Mouse (Mus musculus) natural killer cell, adult 2 months (primary cell): Measurements from ENCODE around the gene Rem1.

Source experiments
- DNase-seq, 2 experiments: peaks; one replicate each; pipeline ENCODE4 v3.0.0; 2022; ENCODE audit warnings: low spot score in 2 of 2

The Rem1 gene

GRCm38 (mm10) chr2:152675252-152675791, 48.6 kb downstream of the Rem1 start:
- DNase-seq: no peak

DNA sequence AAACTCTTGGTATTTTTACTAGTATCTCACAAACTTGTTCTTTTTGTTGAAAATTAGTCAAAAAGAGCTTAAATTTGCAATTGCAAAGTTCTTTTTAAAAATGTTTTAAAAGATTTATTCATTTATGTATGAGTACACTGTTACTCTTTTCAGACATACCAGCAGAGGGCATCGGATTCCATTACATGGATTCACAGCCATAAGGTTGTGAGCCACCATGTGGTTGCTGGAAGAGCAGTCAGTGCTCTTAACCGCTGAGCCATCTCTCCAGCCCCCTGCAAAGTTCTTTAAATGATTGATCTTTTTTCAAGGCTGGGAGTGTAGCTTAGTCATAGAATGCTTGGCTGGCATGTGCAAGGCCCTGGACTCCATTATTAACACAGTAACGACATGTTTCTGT, 51.6 kb downstream of the Rem1 start:
- no peak for DNase-seq

- no peak for DNase-seq
Observed at GRCm38 (mm10) chr2:152678925-152679324, 52.2 kb downstream of the Rem1 start.

DNA sequence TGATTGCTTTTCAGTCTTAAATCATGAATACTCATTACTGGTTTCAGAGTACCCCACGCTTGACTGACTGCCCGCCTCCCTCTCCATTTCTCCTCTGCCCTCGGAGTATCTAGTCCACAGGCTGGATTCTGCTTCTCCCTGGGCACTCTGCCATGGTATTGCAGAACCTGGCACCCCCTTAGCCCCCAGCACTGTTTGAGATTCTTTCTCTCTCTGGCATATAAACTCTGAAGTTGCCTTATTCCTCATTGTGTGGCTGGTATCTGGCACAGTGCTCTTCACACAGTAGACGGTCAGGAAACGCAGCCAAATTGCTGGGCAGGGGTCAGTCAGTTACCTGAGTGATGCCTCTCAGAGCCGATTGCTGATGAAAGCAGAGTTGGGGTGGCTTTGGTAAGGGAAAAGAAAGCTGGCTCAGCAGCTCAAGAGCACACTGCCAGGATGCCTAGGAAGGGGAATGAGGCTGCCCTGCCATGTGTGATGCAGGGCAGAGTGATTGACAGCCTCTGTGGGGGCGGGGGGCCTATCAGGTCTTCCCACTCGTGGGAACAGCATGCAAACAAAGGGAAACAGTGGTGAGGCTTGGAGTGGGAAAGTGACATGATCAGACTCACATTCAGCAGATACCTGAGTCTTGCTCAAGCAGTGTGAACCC, 53.1 kb downstream of the Rem1 start:
- DNase-seq: no peak

DNA sequence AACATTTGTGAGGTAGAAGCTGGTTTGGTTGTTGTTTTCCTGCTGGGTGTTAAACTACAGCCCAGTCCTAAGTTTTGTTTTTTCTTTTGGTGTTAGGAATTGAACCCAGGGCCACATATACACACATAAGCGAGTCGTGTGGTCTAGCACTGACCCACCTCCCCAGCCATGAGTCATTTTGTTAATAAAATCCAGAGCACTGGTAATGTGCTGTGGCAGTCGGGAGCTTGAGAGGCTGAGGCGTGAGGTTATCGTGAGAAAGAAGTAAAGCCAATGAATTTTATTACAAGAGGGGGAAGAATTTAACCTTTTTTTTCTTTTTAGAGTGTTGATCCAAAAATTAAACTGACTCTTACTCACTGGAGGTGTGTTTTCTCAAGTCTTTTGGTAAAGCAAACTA, 56.3 kb downstream of the Rem1 start:
- no peak for DNase-seq
